Mouse (Mus musculus): ENCODE results near the gene Cables2.

GRCm38 (mm10) chr2:180303468-180303867 is 30.2 kb upstream of the Cables2 start:
- TF ChIP-seq CTCF (IDR thresholded peaks at IDR 0.05; ENCODE audit: low read depth, low read length), result no peak
- no peak for TF ChIP-seq POLR2A (IDR thresholded peaks at IDR 0.05; ENCODE audit: insufficient read depth, low read length)
